Mouse (Mus musculus) lung, adult 2 months (tissue): ENCODE measurements around the gene Atp6v1g2. TPM values are rescaled to one million over a fixed set of nuclear protein-coding genes. Genes with fewer than 3 reads are reported as not detected.

Experiments
- DNase-seq: peaks from one replicate; pipeline ENCODE4 v3.0.0; 2022
- H3K4me1 ChIP-seq: fragments of 200-500 bp; 2 replicates; pipeline ENCODE4 v1.6.1; 2011; ENCODE audit warnings: low read length; ENCODE audit not compliant: control insufficient read depth, insufficient read depth
- H3K4me3 ChIP-seq: fragments of 200-500 bp; replicated peaks from 2 replicates; pipeline ENCODE3; 2011; ENCODE audit warnings: low read depth, mild to moderate bottlenecking, control low read depth, low read length; ENCODE audit errors: extremely low read depth
- CTCF ChIP-seq: fragments of 200-500 bp; IDR thresholded peaks from 2 replicates; pipeline ENCODE4 v1.5.1; 2011; ENCODE audit warnings: mild to moderate bottlenecking, low read length, control low read depth; ENCODE audit not compliant: insufficient read depth
- POLR2A ChIP-seq: fragments of 200-500 bp; IDR thresholded peaks from 2 replicates; pipeline ENCODE4 v1.6.1; 2011; ENCODE audit warnings: low read depth, mild to moderate bottlenecking, control low read depth, low read length, borderline replicate concordance; ENCODE audit errors: extremely low read depth
- WGBS: fragments of 180-500 bp; shearing (Covaris S2); methylation state at CpG from one replicate; pipeline ENCODE4 v1.1.7; 2018; 5-methylcytosine and 5-hydroxymethylcytosine counted together
- polyA plus RNA-seq: library from polyadenylated mRNA; depleted of rRNA; stranded (reverse); fragments of >200 nt; gene quantifications from 2 replicates; pipeline ENCODE4 v1.2.3, GENCODE M21; 2012

Atp6v1g2 gene
- polyA plus RNA-seq, 1 experiment: 8.1 TPM

DNA sequence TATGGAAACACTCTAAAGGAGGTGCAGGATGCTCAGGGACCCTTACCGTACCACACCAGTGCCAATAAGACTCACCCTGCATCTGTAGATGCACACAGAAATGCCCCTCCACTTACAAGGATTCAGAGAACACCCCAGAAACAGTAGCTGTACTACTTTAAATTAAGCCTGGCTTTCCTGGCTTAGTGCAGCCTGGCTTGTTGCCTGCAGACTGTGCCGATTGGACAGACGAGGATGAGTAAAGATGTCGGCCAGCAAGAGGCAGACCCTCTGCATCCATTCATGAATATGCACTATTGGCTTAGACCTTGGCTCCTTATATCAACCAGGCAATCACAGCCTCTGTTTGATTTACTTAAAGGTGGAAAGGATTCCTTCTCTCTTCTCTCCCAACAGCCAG, 26.2 kb downstream of the Atp6v1g2 start:
- no peak for DNase-seq
- no peak for TF ChIP-seq POLR2A
- TF ChIP-seq CTCF: no peak
- WGBS: 69% methylated on average over 4 of the region's 4 CpGs
- H3K4me1 ChIP-seq: peaks cover 8% of the 10 kb centered on the region
- H3K4me3 ChIP-seq: no peak overlapping the region

DNA sequence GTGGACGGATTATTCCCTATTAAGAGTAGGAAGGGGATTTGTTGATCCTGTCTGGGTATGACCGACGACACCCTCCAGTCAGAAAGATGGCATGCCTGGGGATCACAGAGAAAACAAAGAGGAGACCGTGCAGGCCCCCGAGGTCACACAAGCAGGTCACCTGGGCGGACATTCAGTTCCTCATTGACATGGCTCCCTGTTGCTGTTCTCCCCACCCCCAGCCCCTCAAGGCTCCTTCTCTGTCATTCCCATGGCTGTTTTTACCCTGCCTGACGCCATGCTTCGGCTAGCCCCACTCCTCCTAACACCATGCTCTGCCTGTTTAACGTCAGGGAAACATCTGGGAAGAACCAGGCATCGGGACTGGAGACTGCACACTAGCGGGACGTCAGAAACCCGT, 28.2 kb downstream of the Atp6v1g2 start:
- Histone ChIP-seq H3K4me1 (peaks cover 8% of the 10 kb centered on the region), H3K4me3 (no peak overlapping the region)
- DNase-seq: no peak
- no peak for TF ChIP-seq CTCF
- TF ChIP-seq POLR2A: no peak
- 77% methylated on average over 13 of the region's 13 CpGs for WGBS

DNA sequence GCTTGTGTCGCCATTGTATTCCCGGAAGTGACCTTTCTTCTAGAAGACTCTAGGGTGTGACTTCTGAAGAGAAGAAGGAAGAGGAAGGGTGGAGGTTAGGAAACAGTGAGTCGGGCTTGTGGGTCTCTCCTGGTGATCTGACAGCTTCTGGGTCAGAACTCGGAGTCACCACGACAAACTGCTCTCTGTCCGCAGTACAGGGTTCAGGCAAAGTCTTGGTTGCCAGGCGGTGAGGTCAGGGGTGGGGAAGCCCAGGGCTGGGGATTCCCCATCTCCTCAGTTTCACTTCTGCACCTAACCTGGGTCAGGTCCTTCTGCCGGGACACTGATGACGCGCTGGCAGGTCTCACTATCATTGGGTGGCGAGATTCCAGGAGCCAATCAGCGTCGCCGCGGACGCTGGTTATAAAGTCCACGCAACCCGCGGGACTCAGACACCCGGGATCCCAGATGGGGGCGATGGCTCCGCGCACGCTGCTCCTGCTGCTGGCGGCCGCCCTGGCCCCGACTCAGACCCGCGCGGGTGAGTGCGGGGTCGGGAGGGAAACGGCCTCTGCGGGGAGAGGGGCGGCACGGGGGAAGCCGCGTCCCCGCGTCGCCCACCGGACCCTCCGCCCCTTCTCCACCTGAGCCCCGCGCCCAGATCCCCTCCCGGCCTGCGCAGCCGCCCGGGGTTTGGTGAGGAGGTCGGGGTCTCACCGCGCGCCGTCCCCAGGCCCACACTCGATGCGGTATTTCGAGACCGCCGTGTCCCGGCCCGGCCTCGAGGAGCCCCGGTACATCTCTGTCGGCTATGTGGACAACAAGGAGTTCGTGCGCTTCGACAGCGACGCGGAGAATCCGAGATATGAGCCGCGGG, 29.4 kb downstream of the Atp6v1g2 start, which contains the start of gene H2-D1:
TSS of gene H2-D1 (plus strand) at position 67 of the 859 bp plus-strand sequence.
- under 1% methylated on average over 71 of the region's 73 CpGs for WGBS
- no peak for TF ChIP-seq CTCF
- peak; percentile 97 for TF ChIP-seq POLR2A
- DNase-seq: peak; percentile 100
- H3K4me1 ChIP-seq: peaks cover 5% of the 10 kb centered on the region
- H3K4me3 ChIP-seq: peak within 1 kb of the TSS; percentile 89

DNA sequence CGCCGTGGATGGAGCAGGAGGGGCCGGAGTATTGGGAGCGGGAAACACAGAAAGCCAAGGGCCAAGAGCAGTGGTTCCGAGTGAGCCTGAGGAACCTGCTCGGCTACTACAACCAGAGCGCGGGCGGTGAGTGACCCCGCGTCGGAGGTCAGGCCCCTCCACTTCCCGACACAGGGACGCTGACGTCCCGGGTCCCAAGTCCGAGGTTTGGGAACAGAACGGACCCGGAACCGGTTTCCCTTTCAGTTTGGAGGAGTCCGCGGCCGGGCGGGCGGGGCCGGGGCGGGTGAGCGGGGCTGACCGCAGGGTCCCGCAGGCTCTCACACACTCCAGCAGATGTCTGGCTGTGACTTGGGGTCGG, 30.0 kb downstream of the Atp6v1g2 start:
- WGBS: 2% methylated on average over 31 of the region's 31 CpGs
- DNase-seq: no peak
- Histone ChIP-seq H3K4me3 (peak overlapping the region; percentile 89), H3K4me1 (peaks cover 4% of the 10 kb centered on the region)
- TF ChIP-seq CTCF (no peak), POLR2A (no peak)

DNA sequence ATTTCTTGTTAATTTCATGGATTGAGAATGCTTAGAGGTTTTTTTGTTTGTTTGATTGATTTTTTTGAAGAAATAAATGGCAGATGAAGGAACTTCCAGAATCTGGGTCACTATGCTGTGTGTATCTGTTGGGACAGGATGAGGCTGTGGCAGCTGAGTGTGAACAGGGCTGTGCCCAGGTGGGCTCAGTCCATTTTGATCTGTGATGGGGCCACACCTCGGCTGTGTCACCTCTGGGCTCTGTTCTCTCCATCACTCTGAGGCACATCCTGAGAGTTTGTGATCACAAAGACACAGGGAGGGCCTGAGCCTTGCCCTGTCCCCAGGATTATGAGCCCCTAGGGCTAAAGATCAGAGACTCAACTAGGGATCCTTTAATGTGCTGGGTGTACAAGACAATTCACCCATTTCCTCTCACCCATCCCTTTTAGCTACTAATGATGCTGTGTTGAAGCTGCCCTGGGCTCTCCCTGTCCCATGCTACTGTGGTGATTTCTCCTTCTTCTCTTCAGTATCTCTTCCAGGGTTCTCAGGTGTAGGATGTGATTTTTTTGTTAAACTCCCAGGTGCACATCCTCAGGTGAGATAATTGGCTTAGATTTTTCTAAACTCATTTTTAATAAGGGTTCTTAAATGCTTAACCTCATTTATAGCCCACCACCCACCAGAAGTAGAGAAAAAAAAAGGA, 34.1 kb downstream of the Atp6v1g2 start:
- no peak for DNase-seq
- TF ChIP-seq CTCF (no peak), POLR2A (no peak)

DNA sequence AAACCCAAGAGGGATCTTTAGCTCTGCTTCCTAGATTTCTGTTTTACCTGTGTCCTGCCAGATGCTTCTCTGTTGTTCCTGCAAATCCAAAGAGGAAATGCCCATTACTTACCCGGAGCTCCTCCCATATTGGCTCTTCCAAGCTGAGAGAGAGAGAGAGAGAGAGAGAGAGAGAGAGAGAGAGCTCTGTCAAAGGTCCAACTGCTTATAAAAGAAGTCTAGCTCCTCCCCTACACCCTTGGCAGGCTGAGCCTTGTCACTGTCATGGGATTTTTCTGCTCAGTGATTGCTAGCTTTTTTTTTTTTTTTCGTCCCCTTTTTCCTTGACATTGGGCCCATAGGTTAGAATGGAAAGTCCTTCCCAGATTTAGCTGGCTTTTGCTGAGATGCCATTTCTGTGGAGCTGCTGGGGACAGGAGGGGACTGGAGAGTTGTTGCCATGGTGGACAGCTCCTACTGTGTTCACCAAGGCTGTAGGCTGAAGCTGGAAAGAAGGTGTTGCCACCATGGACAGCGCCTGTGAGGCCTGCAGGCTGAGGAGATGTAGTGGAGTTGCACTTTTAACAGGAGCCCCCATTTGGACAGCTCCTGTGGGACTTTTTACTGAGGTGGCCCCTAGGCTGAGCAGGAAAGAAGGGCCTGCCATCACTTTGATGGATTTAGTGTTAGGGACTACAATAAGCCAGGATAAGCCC, 36.3 kb downstream of the Atp6v1g2 start:
- H3K4me3 ChIP-seq: no peak overlapping the region
- no peak for TF ChIP-seq POLR2A
- no peak for TF ChIP-seq CTCF
- no peak for DNase-seq
- 23% methylated on average over 3 of the region's 3 CpGs for WGBS
- no peaks in the 10 kb centered on the region; the same call in 1 of the 2 replicates for H3K4me1 ChIP-seq

More for the DNA sequence above, 34.1 kb downstream of the Atp6v1g2 start:
- Histone ChIP-seq H3K4me3 (no peak overlapping the region), H3K4me1 (no peaks in the 10 kb centered on the region; the same call in 1 of the 2 replicates)
- 75% methylated on average over 1 of the region's 1 CpGs for WGBS

DNA sequence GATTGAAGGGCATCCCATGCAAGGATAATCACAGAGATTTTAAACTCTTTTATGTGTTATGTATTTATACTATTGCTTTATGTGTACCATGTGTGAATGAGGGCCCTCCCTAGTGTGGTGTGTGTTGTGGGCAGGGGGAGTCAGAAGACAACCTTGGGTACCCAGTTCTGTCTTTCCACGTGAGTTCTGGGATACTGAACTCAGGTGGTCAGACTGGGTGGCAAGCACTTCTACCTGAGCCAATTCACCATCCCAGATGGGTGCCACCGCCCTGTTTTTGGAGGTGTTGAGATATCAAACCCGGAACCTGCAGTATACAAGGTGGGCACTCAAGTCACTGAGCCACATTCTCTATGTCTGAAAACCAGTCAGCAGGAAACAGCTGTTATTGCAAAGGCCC, 38.8 kb downstream of the Atp6v1g2 start:
- no peak for DNase-seq
- 75% methylated on average over 3 of the region's 3 CpGs for WGBS
- TF ChIP-seq CTCF (no peak), POLR2A (no peak)
- H3K4me1 ChIP-seq: no peaks in the 10 kb centered on the region
- no peak overlapping the region for H3K4me3 ChIP-seq

DNA sequence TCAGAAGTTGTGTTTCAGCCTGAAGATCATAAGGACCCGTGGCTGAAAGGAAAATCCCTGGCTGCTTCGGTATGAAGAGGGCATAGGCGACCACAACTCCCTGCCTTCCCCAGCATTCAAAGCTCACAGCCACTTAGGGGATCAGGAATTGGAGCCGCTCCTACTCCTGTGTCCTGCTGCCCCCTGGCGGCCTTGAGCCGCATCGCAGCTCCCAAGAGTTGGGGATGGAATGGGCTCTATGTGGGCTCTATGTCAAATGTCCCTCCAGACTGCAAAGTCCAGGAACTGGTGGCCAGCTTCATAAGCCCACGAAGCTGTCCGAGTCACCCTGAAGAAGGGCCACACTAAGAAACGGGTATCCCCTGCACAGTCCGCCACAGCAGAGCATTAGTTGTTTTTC, 41.3 kb downstream of the Atp6v1g2 start:
- DNase-seq: peak; percentile 93
- WGBS: 4% methylated on average over 11 of the region's 11 CpGs
- Histone ChIP-seq H3K4me3 (no peak overlapping the region), H3K4me1 (no peaks in the 10 kb centered on the region)
- TF ChIP-seq POLR2A: no peak
- TF ChIP-seq CTCF: peak; percentile 93

DNA sequence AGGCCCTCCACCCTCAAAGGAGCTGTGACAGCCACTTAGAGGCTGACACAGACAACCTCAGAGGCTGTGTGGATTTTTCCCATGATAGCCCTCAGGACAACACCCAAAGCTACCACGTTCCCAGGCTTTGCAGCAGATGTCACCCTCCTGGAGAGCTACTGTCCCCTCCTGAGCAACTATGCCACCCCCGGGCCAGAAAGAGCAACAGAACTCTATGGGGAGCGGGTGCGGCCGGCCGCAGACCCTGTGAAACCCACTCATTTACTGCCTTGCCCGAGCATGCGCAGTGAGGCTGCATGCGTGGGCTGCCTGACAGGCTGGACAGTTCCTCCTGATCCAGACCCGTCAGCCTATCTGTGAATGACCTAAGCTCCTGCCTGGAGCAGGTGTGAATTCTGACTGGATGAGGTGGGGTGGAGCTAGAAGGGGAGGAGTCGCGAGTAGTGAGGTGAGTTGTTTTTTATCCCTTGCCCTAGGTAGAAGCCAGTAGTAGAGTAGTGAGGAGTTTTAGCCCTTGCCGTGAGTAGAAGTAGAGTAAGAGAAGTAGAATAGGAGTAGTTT, 42.9 kb downstream of the Atp6v1g2 start:
- WGBS: 15% methylated on average over 13 of the region's 13 CpGs
- DNase-seq: no peak

More for the DNA sequence above, 42.9 kb downstream of the Atp6v1g2 start:
- Histone ChIP-seq H3K4me3 (no peak overlapping the region), H3K4me1 (no peaks in the 10 kb centered on the region)
- no peak for TF ChIP-seq POLR2A
- no peak for TF ChIP-seq CTCF
